Mouse (Mus musculus): Measurements from ENCODE around the gene Bpifb2. TPM values are rescaled to one million over a fixed set of nuclear protein-coding genes. Genes with fewer than 3 reads are reported as not detected.

Bpifb2 gene
- total RNA-seq, 2 experiments from 2014 or later, result not detected

- DNase-seq (ENCODE audit: low spot score in 2 of 2), result peak; percentile 19 to 67
- intact Hi-C loops (cut with DNase I), result loop anchor here (10.0 kb wide), 1 partner anchor 256 kb away; no protein-coding TSS in a partner anchor
These were observed 46.4 kb downstream of the Bpifb2 start for GRCm38 (mm10) chr2:153921246-153921645.

DNA sequence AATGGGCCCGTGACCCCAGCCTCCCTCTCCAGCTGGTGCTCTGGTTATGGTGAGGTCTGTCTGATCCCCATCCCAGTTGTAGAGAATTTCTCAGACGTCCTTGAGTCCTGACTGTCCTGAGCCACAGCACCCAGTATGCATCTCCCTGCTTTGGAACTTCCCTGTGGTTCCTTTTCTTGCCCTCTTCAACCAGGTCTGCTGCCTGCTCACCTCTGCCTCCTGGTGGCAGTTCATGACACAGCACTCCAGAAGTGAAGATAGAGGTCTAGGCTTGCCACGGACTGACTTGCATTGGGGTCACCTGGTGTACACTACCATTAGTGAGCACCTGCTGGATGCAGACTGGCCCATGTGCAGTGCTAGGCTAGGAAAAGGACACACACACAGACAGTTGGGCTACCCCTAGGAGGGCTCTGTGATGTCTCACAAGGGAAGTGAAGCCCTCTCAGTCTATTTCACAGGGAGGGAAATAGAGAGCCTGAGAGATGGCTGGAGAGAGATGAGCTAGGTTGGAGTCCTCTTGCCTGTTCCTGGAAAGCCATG, 55.1 kb downstream of the Bpifb2 start:
- intact Hi-C loops (cut with DNase I), result loop anchor here (5.0 to 10.0 kb wide), 2 partner anchors 123 to 265 kb away; no protein-coding TSS in a partner anchor
- DNase-seq (ENCODE audit: low spot score in 2 of 2), result peak in 1 of 2 experiments; percentile 58

DNA sequence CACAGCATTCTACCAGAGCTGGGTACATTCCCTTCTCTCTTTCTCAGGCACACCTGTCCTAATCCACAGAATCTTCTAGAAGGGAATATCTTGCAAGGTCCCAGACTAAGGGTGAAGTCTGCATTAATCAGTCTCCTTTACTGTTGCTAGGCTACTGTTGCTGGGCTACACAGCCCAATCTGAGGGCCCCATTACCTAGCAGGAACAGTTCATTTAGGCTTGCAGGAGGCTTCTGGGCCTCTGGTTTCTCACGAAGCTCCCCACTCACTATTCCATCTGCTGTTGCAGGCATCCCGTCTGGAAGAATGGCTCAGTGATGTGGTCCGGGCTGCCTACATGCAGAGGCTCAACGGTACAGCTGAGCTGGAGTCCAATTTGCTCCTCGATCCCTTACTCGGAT, 56.3 kb downstream of the Bpifb2 start:
- intact Hi-C loops (cut with DNase I), result loop anchor here (5.0 kb wide), 1 partner anchor 124 kb away; no protein-coding TSS in a partner anchor
- DNase-seq (ENCODE audit: low spot score in 2 of 2), result peak in 1 of 2 experiments; percentile 42

DNA sequence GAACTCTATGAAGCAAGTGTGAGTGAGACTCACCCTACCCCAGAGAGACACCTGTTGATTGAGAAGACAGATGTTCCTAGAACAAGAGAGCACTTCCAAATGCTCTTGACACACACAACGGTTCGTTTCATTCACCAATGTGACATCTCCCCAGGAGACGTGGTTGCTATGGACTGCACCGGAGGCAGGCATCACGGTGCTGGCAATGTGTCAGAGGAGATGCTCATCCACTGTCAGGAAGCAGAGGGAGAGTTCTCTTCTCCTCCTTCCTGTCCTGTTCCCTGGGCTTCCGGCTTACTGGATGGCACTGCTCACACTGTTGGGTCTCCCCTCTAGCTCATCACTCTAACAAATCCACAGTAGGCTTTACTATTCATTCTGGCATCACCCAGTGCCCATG, 58.5 kb downstream of the Bpifb2 start:
- DNase-seq (ENCODE audit: low spot score in 2 of 2), result peak in 1 of 2 experiments; percentile 45
- intact Hi-C loops (cut with DNase I), result loop anchor here (5.0 kb wide), 1 partner anchor 126 kb away; no protein-coding TSS in a partner anchor

- intact Hi-C loops (cut with DNase I), result no loop called here
- DNase-seq (ENCODE audit: low spot score in 2 of 2), result no peak
These were observed 60.5 kb downstream of the Bpifb2 start for GRCm38 (mm10) chr2:153935348-153935747.

GRCm38 (mm10) chr2:153937843-153938242, 63.0 kb downstream of the Bpifb2 start, which contains the start of gene Bpifb4:
TSS of gene Bpifb4 (plus strand) at chr2:153938212.
- no peak for DNase-seq (ENCODE audit: low spot score in 2 of 2)
- intact Hi-C loops (cut with DNase I), result no loop called here

- DNase-seq (ENCODE audit: low spot score in 2 of 2), result peak in 1 of 2 experiments; percentile 70
- intact Hi-C loops (cut with DNase I), result no loop called here
These were observed 68.7 kb downstream of the Bpifb2 start for GRCm38 (mm10) chr2:153943537-153943936.

DNA sequence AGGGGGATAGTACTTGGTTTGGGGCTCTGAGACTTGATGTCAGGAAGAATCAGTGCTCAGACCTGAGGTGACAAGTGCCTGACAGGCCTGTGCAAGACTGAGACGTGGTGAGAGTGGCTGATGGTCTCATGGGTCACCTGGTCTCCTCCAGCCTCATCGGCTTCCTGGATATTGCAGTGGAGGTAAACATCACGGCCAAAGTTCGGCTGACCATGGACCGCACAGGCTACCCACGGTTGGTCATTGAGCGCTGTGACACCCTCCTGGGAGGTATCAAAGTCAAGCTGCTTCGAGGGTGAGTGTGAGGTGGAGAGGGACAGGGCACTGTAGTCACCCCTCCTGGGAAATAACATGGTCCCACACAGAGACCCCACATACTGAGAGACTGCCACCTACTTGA, 69.7 kb downstream of the Bpifb2 start:
- intact Hi-C loops (cut with DNase I), result no loop called here
- DNase-seq (ENCODE audit: low spot score in 2 of 2), result no peak

Other genes starting within 250 kb of the Bpifb2 start
- gene Commd7, start 242.3 kb upstream of the Bpifb2 start, total RNA-seq (2021), result 10 to 100 TPM; 27.4 to 31.8 TPM
- 1 to 10 TPM in 1 of 2 experiments, under 1 TPM in 1; 0.99 to 1.1 TPM for gene Dnmt3b, start 225.6 kb upstream of the Bpifb2 start, total RNA-seq (2021)
- gene Dnmt3c, start 178.4 kb upstream of the Bpifb2 start, total RNA-seq (2021), result not detected
- 100 to 1,000 TPM; 137 to 151 TPM for gene Mapre1, start 133.8 kb upstream of the Bpifb2 start, total RNA-seq (2021)
- gene Efcab8, start 95.1 kb upstream of the Bpifb2 start, total RNA-seq (2021), result under 1 TPM; 0.23 to 0.66 TPM
- not detected for gene Sun5, start 4.0 kb upstream of the Bpifb2 start, total RNA-seq (2021)
- not detected for gene Bpifb6, start 25.3 kb downstream of the Bpifb2 start, total RNA-seq (2021)
- not detected for gene Bpifb3, start 43.2 kb downstream of the Bpifb2 start, total RNA-seq (2021)
- gene Bpifb4, start 63.2 kb downstream of the Bpifb2 start, total RNA-seq (2021), result not detected
- not detected for gene Bpifa6, start 99.9 kb downstream of the Bpifb2 start, total RNA-seq (2021)
- gene Bpifa2, start 133.2 kb downstream of the Bpifb2 start, total RNA-seq (2021), result not detected

All from left cerebral cortex, postnatal 14 days (tissue).